Mouse (Mus musculus) embryo, embryonic 11.5 days (tissue): ENCODE results near the gene Ccm2.
"Not testable (repeated sequence)": the region's sequence is repeated elsewhere in the genome, so short reads cannot be mapped to it uniquely, and the experiment has no call there.

Experiments used
- DNase-seq: peaks from one replicate; pipeline ENCODE4 v3.0.0-alpha.2; 2012; ENCODE audit warnings: low read depth, low spot score

The Ccm2 gene

GRCm38 (mm10) chr11:6546205-6547013 is at the start of gene Ccm2:
Gene Ccm2, plus strand, starts transcription at chr11:6546887.
- peak; percentile 91 for DNase-seq

GRCm38 (mm10) chr11:6497311-6497948 is 49.3 kb upstream of the Ccm2 start:
- DNase-seq = no peak

- no peak for DNase-seq
These were observed 44.2 kb upstream of the Ccm2 start for GRCm38 (mm10) chr11:6502506-6502905.

GRCm38 (mm10) chr11:6504226-6504625 is 42.5 kb upstream of the Ccm2 start:
- no peak for DNase-seq

- DNase-seq = no peak
These were observed 42.0 kb upstream of the Ccm2 start for GRCm38 (mm10) chr11:6504689-6505088.

- DNase-seq = no peak
These were observed 40.2 kb upstream of the Ccm2 start for GRCm38 (mm10) chr11:6506516-6506915.

GRCm38 (mm10) chr11:6508269-6508876 is 38.3 kb upstream of the Ccm2 start:
- DNase-seq = no peak

- DNase-seq = no peak
These were observed 31.9 kb upstream of the Ccm2 start for GRCm38 (mm10) chr11:6514837-6515236.

- DNase-seq = no peak
These were observed 27.1 kb upstream of the Ccm2 start for GRCm38 (mm10) chr11:6519491-6520033.

GRCm38 (mm10) chr11:6520507-6521173 is 26.0 kb upstream of the Ccm2 start, which contains the start of gene Myo1g:
Gene Myo1g, minus strand, starts transcription at chr11:6520965.
- DNase-seq = no peak

GRCm38 (mm10) chr11:6522782-6523525 is 23.7 kb upstream of the Ccm2 start:
- no peak for DNase-seq

- no peak for DNase-seq
These were observed 23.0 kb upstream of the Ccm2 start for GRCm38 (mm10) chr11:6523662-6524088.

- DNase-seq = no peak
These were observed 22.4 kb upstream of the Ccm2 start for GRCm38 (mm10) chr11:6524165-6524879.

- no peak for DNase-seq
These were observed 21.8 kb upstream of the Ccm2 start for GRCm38 (mm10) chr11:6524880-6525238.

- DNase-seq = no peak
These were observed 21.4 kb upstream of the Ccm2 start for GRCm38 (mm10) chr11:6525241-6525640.

GRCm38 (mm10) chr11:6526526-6527255 is 20.0 kb upstream of the Ccm2 start:
- not testable (repeated sequence) for DNase-seq

- no peak for DNase-seq
These were observed 19.2 kb upstream of the Ccm2 start for GRCm38 (mm10) chr11:6527256-6528185.

- DNase-seq = peak; percentile 99
These were observed 18.3 kb upstream of the Ccm2 start for GRCm38 (mm10) chr11:6528186-6529006.
